Mouse (Mus musculus) mammary gland, adult 2 months (tissue): Measurements from ENCODE around the gene Serp1. TPM values are rescaled to one million over a fixed set of nuclear protein-coding genes. Genes with fewer than 3 reads are reported as not detected.

Source experiments
- polyA plus RNA-seq: library from polyadenylated mRNA; depleted of rRNA; stranded (reverse); fragments of >200 nt; gene quantifications from 2 replicates; pipeline ENCODE4 v1.2.3, GENCODE M21; 2012; ENCODE audit warnings: low replicate concordance; rRNA removed

Gene Serp1
- polyA plus RNA-seq: 23.3 and 60.1 TPM in 2 replicates

DNA sequence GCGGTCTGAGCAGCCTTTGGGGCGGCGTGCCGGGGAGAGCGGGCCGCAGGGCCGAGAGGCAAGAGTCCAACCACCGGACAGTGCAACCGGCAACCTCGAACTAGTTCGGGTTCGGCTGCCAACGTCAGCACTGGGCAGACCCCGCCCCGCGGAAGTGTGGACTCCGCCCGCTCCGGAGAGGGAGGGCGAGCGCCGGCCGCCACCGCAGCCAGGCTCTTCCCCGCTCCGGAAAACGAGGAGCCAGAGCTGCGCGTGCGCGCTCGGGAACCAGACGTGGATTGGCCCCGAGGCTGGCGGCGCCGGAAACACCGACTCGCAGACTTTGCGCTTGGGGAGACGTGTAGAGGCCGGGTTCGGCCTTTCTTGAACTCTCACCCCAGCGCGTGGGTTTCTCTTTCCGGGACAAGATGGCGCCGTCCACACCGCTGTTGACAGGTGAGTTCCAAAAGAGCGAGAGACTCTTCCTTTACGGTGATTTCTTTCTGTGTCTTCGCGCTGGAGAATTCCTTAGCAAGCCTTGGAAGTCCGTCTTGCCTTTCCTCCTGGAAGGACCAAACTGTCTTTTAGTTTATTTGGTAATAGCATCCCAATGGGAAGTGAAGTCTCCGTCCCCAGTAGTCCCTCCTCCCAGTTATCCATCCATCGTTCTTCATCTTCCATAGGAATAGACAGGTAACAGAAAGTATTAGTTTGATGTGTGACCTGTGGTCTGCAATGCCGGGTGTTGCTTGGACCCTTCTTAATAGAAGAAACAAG lies at the start of gene Serp1, which contains the start of gene Eif2a:
Gene Serp1, minus strand, starts transcription at position 241 of the 756 bp plus-strand sequence.
Gene Eif2a, plus strand, starts transcription at position 170 of the 756 bp plus-strand sequence.

Other genes starting within 250 kb of the Serp1 start
- 12.6 and 40.9 TPM in 2 replicates for gene Tsc22d2, start 111.2 kb downstream of the Serp1 start, polyA plus RNA-seq
- gene Eif2a, start 71 bp downstream of the Serp1 start, polyA plus RNA-seq: 3.7 and 12.6 TPM in 2 replicates
- 27.4 and 64.2 TPM in 2 replicates for gene Selenot, start 50.7 kb upstream of the Serp1 start, polyA plus RNA-seq
- 0.07 TPM in 1 of 2 replicates, not detected in the other for gene Erich6, start 111.3 kb upstream of the Serp1 start, polyA plus RNA-seq
- 13.9 and 28.7 TPM in 2 replicates for gene Siah2, start 166.5 kb upstream of the Serp1 start, polyA plus RNA-seq